Mouse (Mus musculus): ENCODE data around the gene Frem1. TPM values are rescaled to one million over a fixed set of nuclear protein-coding genes. Genes with fewer than 3 reads are reported as not detected.

Frem1 gene
- total RNA-seq, 2 experiments from 2014 or later, result 1.9 to 2.0 TPM

- H3K27ac ChIP-seq, result no peak overlapping the region
- no peak overlapping the region for H3K4me3 ChIP-seq
- DNase-seq (ENCODE audit: extremely low spot score in 1 of 2, low spot score in 2 of 2), result no peak
- intact Hi-C loops (cut with DNase I), result no loop called here
- no peak for TF ChIP-seq CTCF (IDR thresholded peaks at IDR 0.05)
Observed at GRCm38 (mm10) chr4:82880243-82880642, 171.9 kb downstream of the Frem1 start.

- no peak for TF ChIP-seq CTCF (IDR thresholded peaks at IDR 0.05)
- Histone ChIP-seq H3K4me3 (no peak overlapping the region), H3K27ac (no peak overlapping the region)
- intact Hi-C loops (cut with DNase I), result no loop called here
- DNase-seq (ENCODE audit: extremely low spot score in 1 of 2, low spot score in 2 of 2), result no peak
Observed at GRCm38 (mm10) chr4:82879152-82879551, 173.0 kb downstream of the Frem1 start.

- no peak for TF ChIP-seq CTCF (IDR thresholded peaks at IDR 0.05)
- intact Hi-C loops (cut with DNase I), result no loop called here
- DNase-seq (ENCODE audit: extremely low spot score in 1 of 2, low spot score in 2 of 2), result no peak
- H3K27ac ChIP-seq, result no peak overlapping the region
- no peak overlapping the region for H3K4me3 ChIP-seq
Observed at GRCm38 (mm10) chr4:82876656-82877055, 175.5 kb downstream of the Frem1 start.

- intact Hi-C loops (cut with DNase I), result no loop called here
- H3K27ac ChIP-seq, result no peak overlapping the region
- H3K4me3 ChIP-seq, result no peak overlapping the region
- DNase-seq (ENCODE audit: extremely low spot score in 1 of 2, low spot score in 2 of 2), result no peak
- TF ChIP-seq CTCF (IDR thresholded peaks at IDR 0.05), result no peak
Observed at GRCm38 (mm10) chr4:82875532-82875931, 176.6 kb downstream of the Frem1 start.

GRCm38 (mm10) chr4:82874791-82875190, 177.3 kb downstream of the Frem1 start:
- TF ChIP-seq CTCF (IDR thresholded peaks at IDR 0.05), result no peak
- intact Hi-C loops (cut with DNase I), result no loop called here
- no peak for DNase-seq (ENCODE audit: extremely low spot score in 1 of 2, low spot score in 2 of 2)

GRCm38 (mm10) chr4:82872548-82872947, 179.6 kb downstream of the Frem1 start:
- TF ChIP-seq CTCF (IDR thresholded peaks at IDR 0.05), result no peak
- no peak for DNase-seq (ENCODE audit: extremely low spot score in 1 of 2, low spot score in 2 of 2)
- Histone ChIP-seq H3K27ac (no peak overlapping the region), H3K4me3 (no peak overlapping the region)
- intact Hi-C loops (cut with DNase I), result no loop called here

More at GRCm38 (mm10) chr4:82874791-82875190, 177.3 kb downstream of the Frem1 start:
- H3K27ac ChIP-seq, result no peak overlapping the region
- H3K4me3 ChIP-seq, result no peak overlapping the region

- intact Hi-C loops (cut with DNase I), result no loop called here
- Histone ChIP-seq H3K4me3 (no peak overlapping the region), H3K27ac (no peak overlapping the region)
- DNase-seq (ENCODE audit: extremely low spot score in 1 of 2, low spot score in 2 of 2), result no peak
- no peak for TF ChIP-seq CTCF (IDR thresholded peaks at IDR 0.05)
Observed at GRCm38 (mm10) chr4:82872121-82872520, 180.0 kb downstream of the Frem1 start.

GRCm38 (mm10) chr4:82870931-82871330, 181.2 kb downstream of the Frem1 start:
- intact Hi-C loops (cut with DNase I), result no loop called here
- no peak overlapping the region for H3K4me3 ChIP-seq
- no peak for DNase-seq (ENCODE audit: extremely low spot score in 1 of 2, low spot score in 2 of 2)
- no peak overlapping the region for H3K27ac ChIP-seq
- no peak for TF ChIP-seq CTCF (IDR thresholded peaks at IDR 0.05)

- DNase-seq (ENCODE audit: extremely low spot score in 1 of 2, low spot score in 2 of 2), result no peak
- TF ChIP-seq CTCF (IDR thresholded peaks at IDR 0.05), result no peak
- Histone ChIP-seq H3K4me3 (no peak overlapping the region), H3K27ac (no peak overlapping the region)
- intact Hi-C loops (cut with DNase I), result no loop called here
Observed at GRCm38 (mm10) chr4:82867731-82868445, 184.3 kb downstream of the Frem1 start.

- DNase-seq (ENCODE audit: extremely low spot score in 1 of 2, low spot score in 2 of 2), result no peak
- intact Hi-C loops (cut with DNase I), result no loop called here
- Histone ChIP-seq H3K27ac (no peak overlapping the region), H3K4me3 (no peak overlapping the region)
- no peak for TF ChIP-seq CTCF (IDR thresholded peaks at IDR 0.05)
Observed at GRCm38 (mm10) chr4:82867111-82867510, 185.0 kb downstream of the Frem1 start.

GRCm38 (mm10) chr4:82864974-82865699, 187.0 kb downstream of the Frem1 start:
- intact Hi-C loops (cut with DNase I), result no loop called here
- TF ChIP-seq CTCF (IDR thresholded peaks at IDR 0.05), result no peak
- no peak for DNase-seq (ENCODE audit: extremely low spot score in 1 of 2, low spot score in 2 of 2)
- Histone ChIP-seq H3K4me3 (no peak overlapping the region), H3K27ac (no peak overlapping the region)

GRCm38 (mm10) chr4:82863316-82863715, 188.8 kb downstream of the Frem1 start:
- Histone ChIP-seq H3K4me3 (no peak overlapping the region), H3K27ac (no peak overlapping the region)
- TF ChIP-seq CTCF (IDR thresholded peaks at IDR 0.05), result no peak
- no peak for DNase-seq (ENCODE audit: extremely low spot score in 1 of 2, low spot score in 2 of 2)
- intact Hi-C loops (cut with DNase I), result no loop called here

Data from left cerebral cortex, adult 2 months (tissue).